Mouse (Mus musculus) heart, adult 18-20 months (tissue): ENCODE measurements at regions not wholly inside any gene's neighbourhood (a gene's known extent, or its start where the extent isn't known, plus 50 kb on each side); places are given as distances from the start of the nearest gene placed in this dataset.

Experiments used
- DNase-seq, 2 experiments: peaks; one replicate each; pipeline ENCODE4 v3.0.0; 2021 to 2022; ENCODE audit warnings: mixed read lengths in 1 of 2

GRCm38 (mm10) chr2:136449265-136449664, 52.4 kb upstream of the Ankef1 start:
- peak in 1 of 2 experiments; percentile 4 for DNase-seq
